In genomic region chr11:119128668-119129280, GRCm38 (mm10) we compare ENCODE assay signal across 10 mouse cellular contexts. TPM values are rescaled to one million over a fixed set of nuclear protein-coding genes. Genes with fewer than 3 reads are reported as not detected.
A peak's percentile ranks its signal among the peaks of the same experiment; 100 is the strongest.
DNase-seq lines count a peak whose midpoint lies in the region; ATAC-seq and TF ChIP-seq lines count a peak whose summit lies in the region.
"Had no signal": no experiment of that assay in that cellular context is flagged by ENCODE, and none has a peak within 500 bp of the region (broad histone marks: within the 10 kb centered on the region; RNA-seq: fewer than 3 reads in every experiment).

No protein-coding gene starts in this region.

- whole genome bisulfite sequencing in heart, embryonic 16.5 days = 53% methylated on average over 11 of the region's 11 CpGs
- WGBS in midbrain, embryonic 12.5 days = 41% methylated on average over 11 of the region's 11 CpGs
- WGBS in midbrain, postnatal 0 days = 36% methylated on average over 11 of the region's 11 CpGs
- WGBS in limb, embryonic 13.5 days = 47% methylated on average over 11 of the region's 11 CpGs
- WGBS in stomach, postnatal 0 days = 60% methylated on average over 11 of the region's 11 CpGs

- H3K4me1 ChIP-seq in heart, embryonic 16.5 days (ENCODE audit: control insufficient read depth, insufficient read depth, low read length) = peaks cover 54% of the 10 kb centered on the region
- peaks cover 58% of the 10 kb centered on the region for H3K4me1 ChIP-seq in midbrain, embryonic 12.5 days
- peaks cover 29% of the 10 kb centered on the region; the same call in 1 of the 2 replicates for H3K4me1 ChIP-seq in midbrain, postnatal 0 days (ENCODE audit: insufficient read depth, low read length)
- peaks cover 54% of the 10 kb centered on the region for H3K4me1 ChIP-seq in limb, embryonic 13.5 days
- H3K4me1 ChIP-seq in stomach, postnatal 0 days (replicated peaks; ENCODE audit: control insufficient read depth, insufficient read depth) = peaks cover 9% of the 10 kb centered on the region

- TF ChIP-seq EP300 in stomach, postnatal 0 days (optimal IDR thresholded peaks at IDR 0.05) = no peak

- intact Hi-C loops in heart, postnatal 25 days (cut with DNase I) = loop anchor here (2.0 kb wide), 1 partner anchor 54 kb away; no protein-coding TSS in a partner anchor

- H3K4me3 ChIP-seq in heart, embryonic 16.5 days (ENCODE audit: low read length) = no peak overlapping the region
- no peak overlapping the region for H3K4me3 ChIP-seq in midbrain, embryonic 12.5 days
- H3K4me3 ChIP-seq in midbrain, postnatal 0 days (ENCODE audit: low read depth, low read length) = no peak overlapping the region
- no peak overlapping the region for H3K4me3 ChIP-seq in limb, embryonic 13.5 days
- no peak overlapping the region for H3K4me3 ChIP-seq in stomach, postnatal 0 days (ENCODE audit: low read depth, low read length)
- H3K4me3 ChIP-seq: forebrain, embryonic 15.5 days had no signal

- no peaks in the 10 kb centered on the region for H3K36me3 ChIP-seq in heart, embryonic 16.5 days (ENCODE audit: control insufficient read depth, insufficient read depth)
- H3K36me3 ChIP-seq in midbrain, embryonic 12.5 days = no peaks in the 10 kb centered on the region
- H3K36me3 ChIP-seq in midbrain, postnatal 0 days (ENCODE audit: insufficient read depth, low read length) = no peaks in the 10 kb centered on the region
- no peaks in the 10 kb centered on the region for H3K36me3 ChIP-seq in limb, embryonic 13.5 days
- H3K36me3 ChIP-seq in stomach, postnatal 0 days (ENCODE audit: control insufficient read depth, insufficient read depth, low read length) = no peaks in the 10 kb centered on the region
- H3K36me3 ChIP-seq: forebrain, embryonic 15.5 days had no signal

- peak overlapping the region; percentile 40 for H3K27ac ChIP-seq in heart, embryonic 16.5 days (ENCODE audit: low read length)
- H3K27ac ChIP-seq in midbrain, embryonic 12.5 days (replicated peaks) = peak overlapping the region; percentile 66
- no peak overlapping the region for H3K27ac ChIP-seq in midbrain, postnatal 0 days (ENCODE audit: low read depth, low read length)
- no peak overlapping the region for H3K27ac ChIP-seq in limb, embryonic 13.5 days
- peak overlapping the region; percentile 69 for H3K27ac ChIP-seq in stomach, postnatal 0 days (replicated peaks)
- H3K27ac ChIP-seq: forebrain, embryonic 15.5 days had no signal

- no peaks in the 10 kb centered on the region for H3K27me3 ChIP-seq in heart, embryonic 16.5 days (ENCODE audit: control insufficient read depth, insufficient read depth, low read length)
- peaks cover 54% of the 10 kb centered on the region for H3K27me3 ChIP-seq in midbrain, embryonic 12.5 days
- H3K27me3 ChIP-seq in midbrain, postnatal 0 days (ENCODE audit: insufficient read depth, low read length) = no peaks in the 10 kb centered on the region
- H3K27me3 ChIP-seq in limb, embryonic 13.5 days = peaks cover 20% of the 10 kb centered on the region
- H3K27me3 ChIP-seq in stomach, postnatal 0 days (ENCODE audit: control insufficient read depth, insufficient read depth, low read length) = no peaks in the 10 kb centered on the region
- H3K27me3 ChIP-seq: forebrain, embryonic 15.5 days had no signal

- no peak for TF ChIP-seq CTCF in midbrain, postnatal 0 days (IDR thresholded peaks at IDR 0.05)
- TF ChIP-seq CTCF in stomach, postnatal 0 days (IDR thresholded peaks at IDR 0.05; ENCODE audit: low read depth) = no peak

- peak overlapping the region; percentile 18 for H3K9ac ChIP-seq in heart, embryonic 16.5 days (ENCODE audit: low read length)
- 0 out of 2 replicates have a peak overlapping the region, but pooled peaks have one; percentile 20 for H3K9ac ChIP-seq in midbrain, embryonic 12.5 days (replicated peaks)
- no peak overlapping the region for H3K9ac ChIP-seq in midbrain, postnatal 0 days (replicated peaks; ENCODE audit: low read length, poor library complexity, severe bottlenecking)
- H3K9ac ChIP-seq in limb, embryonic 13.5 days = no peak overlapping the region
- no peak overlapping the region for H3K9ac ChIP-seq in stomach, postnatal 0 days (ENCODE audit: low read length)
- H3K9ac ChIP-seq: forebrain, embryonic 15.5 days had no signal

- no peaks in the 10 kb centered on the region for H3K9me3 ChIP-seq in heart, embryonic 16.5 days (replicated peaks; ENCODE audit: control insufficient read depth, low read length)
- H3K9me3 ChIP-seq in midbrain, embryonic 12.5 days = 0 out of 2 replicates have a peak, but pooled peaks cover 4% of the 10 kb centered on the region
- no peaks in the 10 kb centered on the region for H3K9me3 ChIP-seq in midbrain, postnatal 0 days (ENCODE audit: low read length)
- peaks cover 5% of the 10 kb centered on the region; the same call in 1 of the 2 replicates for H3K9me3 ChIP-seq in limb, embryonic 13.5 days
- no peaks in the 10 kb centered on the region for H3K9me3 ChIP-seq in stomach, postnatal 0 days (ENCODE audit: control insufficient read depth, low read length)
- H3K9me3 ChIP-seq: forebrain, embryonic 15.5 days had no signal

- no peak for DNase-seq in heart, postnatal 25 days (ENCODE audit: low spot score)
- no peak for DNase-seq in midbrain, postnatal 0 days (ENCODE audit: low spot score)
- no peak for DNase-seq in stomach, postnatal 0 days (ENCODE audit: low spot score)
- no peak for DNase-seq in testis, postnatal 14 days (ENCODE audit: low spot score)
- DNase-seq: cerebellum, adult 2 months had no signal

- H3K4me2 ChIP-seq in heart, embryonic 16.5 days (ENCODE audit: low read depth, low read length) = no peak overlapping the region
- no peak overlapping the region for H3K4me2 ChIP-seq in midbrain, embryonic 12.5 days (replicated peaks)
- H3K4me2 ChIP-seq in midbrain, postnatal 0 days (ENCODE audit: low read depth, low read length, poor library complexity, severe bottlenecking) = no peak overlapping the region
- H3K4me2 ChIP-seq in limb, embryonic 13.5 days (replicated peaks) = 0 out of 2 replicates have a peak overlapping the region, but pooled peaks have one; percentile 2
- no peak overlapping the region for H3K4me2 ChIP-seq in stomach, postnatal 0 days (replicated peaks; ENCODE audit: low read depth)
- H3K4me2 ChIP-seq: forebrain, embryonic 15.5 days; liver, embryonic 11.5 days had no signal

- ATAC-seq in heart, embryonic 16.5 days (replicated peaks; ENCODE audit: extremely low read depth, insufficient read depth, low FRiP score) = no peak
- ATAC-seq in midbrain, embryonic 12.5 days (ENCODE audit: low FRiP score, low read depth) = no peak
- ATAC-seq in midbrain, postnatal 0 days (ENCODE audit: low FRiP score) = no peak
- no peak for ATAC-seq in limb, embryonic 13.5 days (ENCODE audit: low FRiP score, low read depth)
- ATAC-seq in stomach, postnatal 0 days (ENCODE audit: low FRiP score, low TSS enrichment) = no peak

RNA-seq across cellular contexts. Expression of gene Cbx4, which starts 42.8 kb away (rescaled TPM):
- 11.5 and 12.6 TPM in 2 replicates for polyA plus RNA-seq in heart, embryonic 16.5 days (2015; fragmentation: Nextera tagmentation; extraction: Ambion mirVana)
- total RNA-seq in heart, postnatal 25 days (2021) = 10 to 100 TPM; 14.0 to 14.8 TPM
- polyA plus RNA-seq in midbrain, embryonic 12.5 days (2016; fragmentation: Nextera tagmentation; extraction: Ambion mirVana) = 12.4 and 15.2 TPM in 2 replicates
- 48.6 and 53.4 TPM in 2 replicates for total RNA-seq in midbrain, postnatal 0 days (2014; rRNA removed)
- 30.5 TPM in 2 replicates for polyA plus RNA-seq in midbrain, postnatal 0 days (2015; fragmentation: Nextera tagmentation; extraction: Ambion mirVana)
- polyA plus RNA-seq in limb, embryonic 13.5 days (2015; fragmentation: Nextera tagmentation; extraction: Ambion mirVana) = 10.7 and 11.3 TPM in 2 replicates
- polyA plus RNA-seq in stomach, postnatal 0 days (2015; fragmentation: Nextera tagmentation; extraction: Ambion mirVana) = 9.6 and 11.2 TPM in 2 replicates

Comparison
In these comparisons a context has a peak if more than half of its experiments do, and no peak if none do; other contexts are left out.
1. H3K27ac ChIP-seq: peak in heart, embryonic 16.5 days (single experiment), midbrain, embryonic 12.5 days (single experiment) and stomach, postnatal 0 days (single experiment); none in midbrain, postnatal 0 days (single experiment) and limb, embryonic 13.5 days (single experiment).
2. H3K9ac ChIP-seq: peak in heart, embryonic 16.5 days (single experiment) and midbrain, embryonic 12.5 days (single experiment); none in midbrain, postnatal 0 days (single experiment), limb, embryonic 13.5 days (single experiment) and stomach, postnatal 0 days (single experiment).